Mouse (Mus musculus) natural killer cell, adult 2 months (primary cell): ENCODE data around the gene Gm19935.
A peak's percentile ranks its signal among the peaks of the same experiment; 100 is the strongest.

Experiments used
- DNase-seq, 2 experiments: peaks; one replicate each; pipeline ENCODE4 v3.0.0; 2022; ENCODE audit warnings: low spot score in 2 of 2

Gm19935 gene

DNA sequence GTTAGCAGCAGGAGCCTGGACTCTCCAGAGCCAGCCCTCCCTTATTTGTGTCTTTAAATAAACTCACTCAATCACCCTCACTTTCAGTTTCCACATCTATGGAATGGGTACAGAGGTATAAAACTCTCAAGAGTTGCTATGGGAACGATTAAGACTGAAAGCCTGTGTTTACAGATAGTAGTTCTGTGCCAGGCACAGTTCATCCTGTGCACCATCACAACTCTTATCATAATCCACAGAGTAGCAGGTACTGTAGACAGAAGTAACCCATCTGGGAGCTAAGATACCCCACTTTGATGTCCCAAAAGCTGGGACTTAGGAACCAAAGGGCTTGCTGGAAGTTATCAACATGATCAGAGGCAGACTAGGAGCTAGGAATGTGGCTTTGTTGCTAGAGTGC lies 12.6 kb upstream of the Gm19935 start:
- DNase-seq, result no peak

DNA sequence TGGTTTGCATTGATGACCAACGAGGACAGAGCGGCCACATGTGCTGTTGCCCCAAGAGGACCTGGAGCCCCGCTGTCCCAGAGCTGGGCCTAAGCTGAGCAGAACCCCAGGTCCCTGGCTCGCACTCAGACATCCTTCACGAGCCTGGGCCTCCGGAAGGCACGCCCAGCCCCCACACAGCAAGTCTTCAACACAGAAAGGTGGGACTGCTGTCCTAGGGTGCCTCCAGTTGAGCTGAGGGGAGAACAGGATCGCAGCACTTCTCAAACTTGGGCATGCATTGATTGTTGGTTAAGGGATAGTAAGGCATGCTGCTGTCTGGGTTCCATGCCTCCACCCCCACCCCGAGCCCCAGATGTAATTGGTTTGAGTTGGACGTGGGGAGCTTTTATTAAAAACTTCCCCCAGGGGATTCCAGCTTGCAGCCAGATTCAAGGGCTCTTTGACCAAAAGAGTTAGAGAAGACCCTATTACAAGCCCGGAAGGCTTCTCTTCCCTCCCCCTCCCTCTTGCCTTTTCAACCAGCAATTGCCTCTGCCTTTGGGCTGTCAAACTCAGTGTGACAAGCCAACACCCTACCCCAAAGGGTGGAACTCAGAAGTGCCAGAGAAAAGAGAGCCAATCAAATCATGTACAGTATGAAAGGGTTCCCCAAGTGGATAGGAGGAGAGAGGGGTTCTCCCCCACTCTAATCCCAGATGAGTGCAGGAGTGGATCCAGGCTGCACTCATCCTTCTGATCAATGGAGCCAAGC lies 12.0 kb upstream of the Gm19935 start:
- DNase-seq, result no peak

- DNase-seq, result peak; percentile 88 to 93
These were observed 11.2 kb upstream of the Gm19935 start, which contains the start of gene Chd9 for GRCm38 (mm10) chr8:90828181-90828986. Chd9 (plus strand) TSS chr8:90828352.

GRCm38 (mm10) chr8:90825459-90825871 lies 8.3 kb upstream of the Gm19935 start:
- DNase-seq, result no peak

DNA sequence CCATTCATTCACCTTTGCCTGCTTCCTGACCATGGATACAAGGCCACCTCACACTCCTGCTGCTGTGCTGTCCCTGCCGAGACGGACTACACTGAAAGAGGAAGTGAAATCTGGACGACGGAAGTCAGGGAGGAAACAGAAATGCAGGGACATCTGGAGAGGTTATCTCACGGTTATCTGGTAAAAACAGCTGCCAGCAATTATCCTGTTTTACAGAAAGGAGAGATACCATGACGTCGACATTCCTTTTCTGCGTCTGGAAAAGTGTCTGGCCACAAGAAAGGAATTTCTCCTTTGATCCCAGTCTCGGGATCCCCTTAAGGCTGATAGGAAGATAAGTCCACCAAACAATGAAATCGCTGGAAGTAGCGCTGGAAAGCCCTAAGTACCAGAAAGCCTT lies 5.2 kb upstream of the Gm19935 start:
- DNase-seq, result no peak

- DNase-seq, result no peak
These were observed 3.1 kb upstream of the Gm19935 start for GRCm38 (mm10) chr8:90820321-90820696.

DNA sequence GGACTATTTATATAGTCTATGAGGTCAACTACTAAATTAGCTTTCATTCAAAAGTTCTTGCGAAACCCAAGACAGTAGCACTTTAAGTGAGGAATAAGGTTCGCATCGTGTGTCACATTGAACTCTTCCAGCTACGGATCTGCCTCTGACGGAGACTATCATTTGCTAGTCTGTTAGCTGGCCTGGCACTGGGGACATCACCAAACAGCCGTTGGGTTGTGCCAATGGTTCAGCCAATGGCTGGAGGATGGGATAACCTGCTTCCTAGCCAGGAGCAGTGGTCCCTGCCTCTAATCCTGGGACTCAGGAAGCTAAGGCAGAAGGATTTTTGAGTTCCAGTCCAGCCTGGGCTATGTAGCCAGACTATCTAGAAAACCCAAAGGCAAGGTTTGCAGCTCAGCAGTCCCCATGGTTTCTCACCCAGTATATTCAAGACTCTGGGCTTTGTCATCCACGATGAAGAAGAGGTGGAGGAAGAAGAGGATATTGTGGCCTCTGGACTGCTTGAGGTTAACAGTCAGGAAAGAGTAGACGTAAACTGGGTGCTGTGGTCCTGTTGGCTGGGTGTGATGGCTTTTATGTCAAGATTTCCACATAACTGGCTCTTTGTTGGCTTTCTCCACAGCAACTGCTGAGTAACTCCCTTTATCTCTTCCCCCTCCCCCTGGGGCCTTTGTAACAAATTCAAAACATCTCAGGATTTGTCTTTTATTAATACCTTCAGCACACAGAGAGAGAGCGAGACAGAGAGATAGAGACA lies 2.5 kb upstream of the Gm19935 start:
- no peak for DNase-seq

DNA sequence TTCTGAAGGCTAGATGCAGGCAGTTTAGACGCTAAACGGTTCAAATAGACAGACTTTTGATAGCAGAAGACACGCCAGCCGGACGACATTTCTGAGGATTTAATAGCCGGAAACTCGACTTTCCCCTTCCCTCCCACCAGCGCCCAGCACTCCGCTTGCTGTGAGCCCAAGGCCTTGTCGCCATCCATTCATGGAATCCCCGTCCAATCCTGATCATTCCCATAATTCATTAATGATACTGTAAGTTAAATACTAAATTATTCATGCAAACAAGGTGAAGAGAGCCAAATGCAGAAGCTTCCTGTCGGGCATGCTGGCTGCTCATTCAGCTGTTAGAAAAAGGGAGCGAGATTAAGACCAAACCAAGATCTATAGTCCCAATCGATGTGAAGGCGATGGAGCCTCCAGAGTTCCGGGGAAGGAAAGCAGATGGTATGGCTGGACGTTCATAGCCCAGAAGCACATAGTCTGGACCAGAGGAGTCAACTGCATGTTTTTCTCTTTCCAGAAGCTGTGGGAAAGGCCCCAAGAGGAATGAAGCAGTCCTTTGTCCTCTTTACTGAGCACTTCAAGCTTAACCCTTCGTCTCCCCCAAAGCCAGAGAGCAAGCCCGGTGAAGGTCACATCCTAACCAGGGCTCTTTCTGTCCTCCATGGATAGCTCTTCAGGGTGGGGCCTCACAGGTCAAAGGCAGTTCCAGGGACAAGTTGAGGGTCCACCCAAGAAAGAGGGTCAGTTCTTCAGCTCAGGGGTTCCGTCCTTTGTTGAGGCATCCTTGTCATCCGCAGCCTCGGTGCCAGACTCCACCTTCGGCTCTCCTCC lies 921 bp downstream of the Gm19935 start:
- DNase-seq, result no peak

DNA sequence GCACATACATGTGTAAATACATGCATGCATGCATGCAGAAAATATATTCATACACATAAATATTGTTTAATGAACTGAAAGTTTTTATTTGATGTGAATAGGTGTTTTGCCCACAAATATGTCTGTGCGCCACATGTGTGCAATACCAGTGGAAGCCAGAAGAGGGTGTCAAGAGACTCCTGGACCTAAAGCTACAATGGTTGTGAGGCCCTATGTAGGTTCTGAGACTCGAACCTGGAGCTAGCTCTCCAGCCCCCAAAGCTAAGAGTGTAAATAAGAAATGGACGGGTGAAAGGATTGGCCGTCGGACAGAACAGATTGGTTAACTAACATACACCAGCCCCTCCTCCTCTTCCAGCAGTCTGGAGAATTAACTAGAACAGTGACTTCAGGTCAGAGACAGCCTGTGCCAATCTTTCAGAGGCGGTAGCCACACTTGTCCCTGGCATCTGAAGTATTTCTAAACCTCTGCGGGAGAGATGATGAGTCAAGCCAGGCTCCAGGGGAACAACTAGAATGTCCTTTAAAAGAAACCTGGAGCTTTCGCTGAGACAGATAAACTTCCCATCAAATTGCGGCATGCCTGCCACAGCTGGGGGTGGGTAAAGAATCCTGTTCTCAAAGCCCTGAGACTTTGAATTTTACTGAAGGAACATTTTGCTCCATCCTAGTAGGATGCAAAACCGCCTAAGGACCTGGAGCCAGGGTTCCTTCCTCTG lies 3.4 kb downstream of the Gm19935 start:
- DNase-seq, result no peak

- no peak for DNase-seq
These were observed 17.7 kb downstream of the Gm19935 start for GRCm38 (mm10) chr8:90799473-90799872.

DNA sequence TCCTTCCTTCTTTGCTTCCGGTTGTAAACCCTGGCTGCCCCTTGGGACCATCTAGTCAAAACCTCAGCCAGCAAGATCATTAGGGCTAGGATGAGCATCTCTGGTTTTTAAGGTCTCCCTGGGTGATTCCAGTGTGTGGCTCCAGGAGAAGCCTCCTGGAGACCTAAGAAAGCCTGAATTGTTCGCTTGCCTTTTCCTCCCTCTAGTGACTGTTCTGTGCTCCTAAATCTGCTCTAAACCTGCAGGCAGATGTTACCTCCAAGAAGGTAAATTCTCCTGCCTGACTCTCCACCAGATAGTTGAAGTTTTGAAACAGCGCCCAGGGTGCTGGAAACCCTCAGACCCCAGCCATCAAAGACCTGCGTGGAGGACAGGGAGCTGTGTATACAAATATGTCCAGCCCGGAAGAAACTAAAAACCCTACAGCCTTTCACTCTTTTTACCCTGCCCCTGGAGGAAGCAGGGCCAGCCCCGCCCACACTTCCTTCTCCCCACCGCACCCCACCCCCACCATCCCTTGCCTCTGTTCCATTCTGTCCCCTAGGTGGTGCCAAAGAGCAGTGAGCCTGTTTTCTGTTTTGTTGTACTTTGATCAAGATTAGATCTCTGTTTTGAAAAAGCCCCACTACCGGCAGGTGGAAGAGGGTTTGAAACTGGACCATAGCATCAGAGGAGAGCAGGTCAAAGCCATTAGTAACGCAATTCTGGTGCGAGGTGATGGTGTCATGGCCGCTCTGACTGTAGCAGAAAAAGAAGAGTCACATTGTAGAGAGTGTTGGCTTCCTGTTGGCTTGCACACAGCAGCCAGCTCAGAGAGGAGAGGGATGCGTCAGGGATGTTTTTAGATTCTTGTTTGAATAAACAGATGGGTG lies 22.0 kb downstream of the Gm19935 start:
- peak; percentile 79 to 82 for DNase-seq

DNA sequence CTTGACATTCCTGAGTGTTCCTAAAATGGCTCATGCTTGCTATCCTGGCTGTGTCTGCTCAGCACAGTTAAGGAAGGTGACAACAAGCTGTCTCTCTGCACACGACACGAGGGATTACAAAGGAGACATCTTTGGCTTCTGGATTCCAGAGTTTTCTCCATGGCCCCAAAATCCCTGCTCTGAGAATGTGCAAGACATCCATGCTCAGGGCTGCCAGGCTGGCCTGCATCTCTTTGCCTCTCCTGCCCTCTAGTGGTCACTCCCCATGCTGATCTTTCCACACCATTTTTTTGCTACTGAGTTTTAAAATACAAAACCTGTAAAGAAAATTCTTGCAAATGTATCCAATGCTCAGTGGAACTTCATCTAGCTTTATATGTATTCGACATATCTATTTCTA lies 23.5 kb downstream of the Gm19935 start:
- DNase-seq, result peak; percentile 55 to 70

DNA sequence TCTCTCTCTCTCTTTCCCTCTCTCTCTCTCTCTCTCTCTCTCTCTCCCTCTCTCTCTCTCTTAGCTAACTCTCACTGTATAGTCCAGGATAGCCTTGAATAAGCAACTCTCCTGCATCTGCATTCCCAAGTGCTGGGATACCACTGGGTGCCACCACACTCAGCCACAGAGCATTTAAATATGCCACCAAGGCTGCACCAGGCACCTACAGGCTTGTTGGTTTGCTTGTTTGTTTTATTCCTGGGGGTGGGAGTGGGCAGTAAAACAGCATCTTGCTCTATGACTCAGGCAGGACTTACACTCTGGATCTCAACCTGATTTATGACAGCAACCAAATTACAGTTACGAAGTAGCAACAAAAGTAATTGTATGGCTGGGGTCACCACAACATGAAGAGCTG lies 25.6 kb downstream of the Gm19935 start:
- DNase-seq, result no peak

GRCm38 (mm10) chr8:90769791-90770190 lies 47.4 kb downstream of the Gm19935 start:
- no peak for DNase-seq
